Mouse (Mus musculus): Measurements from ENCODE around the gene Twnk. TPM values are rescaled to one million over a fixed set of nuclear protein-coding genes. Genes with fewer than 3 reads are reported as not detected.
"Not testable (repeated sequence)": the region's sequence is repeated elsewhere in the genome, so short reads cannot be mapped to it uniquely, and the experiment has no call there.

Twnk gene
- polyA plus RNA-seq, 1 experiment from 2014 or later: 24.1 TPM

- no peak for ATAC-seq (ENCODE audit: low FRiP score, low read depth)
- Histone ChIP-seq H3K4me2 (replicated peaks) (no peak overlapping the region), H3K9ac (no peak overlapping the region), H3K27ac (no peak overlapping the region; the same call in 1 of the 2 replicates), H3K4me1 (peaks cover 43% of the 10 kb centered on the region), H3K4me3 (no peak overlapping the region), H3K27me3 (no peaks in the 10 kb centered on the region), H3K36me3 (peaks cover 50% of the 10 kb centered on the region), H3K9me3 (no peaks in the 10 kb centered on the region)
- WGBS: 57% methylated on average over 19 of the region's 19 CpGs
Observed at GRCm38 (mm10) chr19:45028746-45029145, 23.3 kb downstream of the Twnk start.

DNA sequence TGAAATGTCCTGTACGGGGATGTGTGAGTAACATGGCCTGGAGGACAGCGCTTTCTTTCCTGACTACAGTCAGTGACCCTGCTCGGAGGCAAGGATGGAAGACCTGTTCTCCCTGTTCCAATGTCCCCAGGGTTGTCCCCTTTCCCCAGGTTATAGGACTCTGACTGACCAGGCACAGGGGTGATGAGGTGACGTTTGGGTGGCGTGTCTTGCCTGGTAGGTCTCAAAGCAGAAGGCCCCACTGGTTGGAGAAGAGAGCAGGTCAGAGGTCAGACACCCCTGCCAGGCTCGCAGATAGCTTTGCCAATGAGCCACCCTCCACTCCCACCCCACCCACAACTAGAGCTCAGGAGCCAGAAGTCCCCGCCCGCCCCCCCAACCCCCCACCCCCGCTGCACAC, 24.1 kb downstream of the Twnk start:
- Histone ChIP-seq H3K4me2 (replicated peaks) (no peak overlapping the region), H3K9ac (no peak overlapping the region), H3K36me3 (peaks cover 44% of the 10 kb centered on the region), H3K27ac (no peak overlapping the region), H3K9me3 (no peaks in the 10 kb centered on the region), H3K4me1 (peaks cover 43% of the 10 kb centered on the region), H3K4me3 (no peak overlapping the region), H3K27me3 (no peaks in the 10 kb centered on the region)
- WGBS: 61% methylated on average over 7 of the region's 9 CpGs
- ATAC-seq (ENCODE audit: low FRiP score, low read depth): no peak

GRCm38 (mm10) chr19:45030111-45030510, 24.6 kb downstream of the Twnk start:
- no peak for ATAC-seq (ENCODE audit: low FRiP score, low read depth)
- WGBS: 42% methylated on average over 8 of the region's 8 CpGs
- no peak overlapping the region for H3K27ac ChIP-seq
- H3K27me3 ChIP-seq: no peaks in the 10 kb centered on the region
- no peaks in the 10 kb centered on the region for H3K9me3 ChIP-seq
- H3K4me3 ChIP-seq: no peak overlapping the region
- peaks cover 38% of the 10 kb centered on the region for H3K36me3 ChIP-seq
- no peak overlapping the region for H3K9ac ChIP-seq
- H3K4me2 ChIP-seq (replicated peaks): no peak overlapping the region
- H3K4me1 ChIP-seq: peaks cover 43% of the 10 kb centered on the region

- H3K27me3 ChIP-seq: peaks cover 3% of the 10 kb centered on the region; the same call in 1 of the 2 replicates
- WGBS: 43% methylated on average over 20 of the region's 20 CpGs
- peak overlapping the region; percentile 57 for H3K4me2 ChIP-seq (replicated peaks)
- no peaks in the 10 kb centered on the region for H3K9me3 ChIP-seq
- no peak overlapping the region for H3K27ac ChIP-seq
- H3K9ac ChIP-seq: no peak overlapping the region
- H3K36me3 ChIP-seq: peaks cover 29% of the 10 kb centered on the region
- peak overlapping the region; percentile 21; the same call in 1 of the 2 replicates for H3K4me3 ChIP-seq
- H3K4me1 ChIP-seq: peaks cover 43% of the 10 kb centered on the region
- ATAC-seq (ENCODE audit: low FRiP score, low read depth): no peak
Observed at GRCm38 (mm10) chr19:45030746-45031693, 25.6 kb downstream of the Twnk start.

DNA sequence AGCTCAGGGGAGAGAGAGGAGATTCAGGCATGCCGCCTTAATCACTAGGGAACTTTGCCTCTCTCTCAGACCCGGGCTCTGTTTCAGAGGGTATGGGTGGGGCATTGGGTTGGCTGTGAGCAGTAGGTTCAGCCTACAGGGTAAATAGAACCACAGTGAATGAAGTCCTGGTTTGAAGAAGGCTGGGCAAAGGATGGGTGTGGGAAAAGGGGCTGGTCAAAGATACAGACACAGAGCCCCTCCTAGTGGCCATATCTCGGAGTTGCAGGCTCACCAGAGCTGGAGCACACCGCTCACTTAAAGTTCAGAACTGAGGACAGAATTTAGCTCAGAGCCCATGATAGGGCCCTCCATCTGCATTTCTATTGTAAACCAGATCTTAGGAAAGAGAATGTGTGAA, 26.3 kb downstream of the Twnk start:
- H3K27ac ChIP-seq: no peak overlapping the region
- H3K9me3 ChIP-seq: no peaks in the 10 kb centered on the region
- no peak overlapping the region for H3K4me3 ChIP-seq
- H3K4me1 ChIP-seq: peaks cover 39% of the 10 kb centered on the region
- H3K9ac ChIP-seq: no peak overlapping the region
- H3K4me2 ChIP-seq (replicated peaks): no peak overlapping the region
- WGBS: 19% methylated on average over 4 of the region's 4 CpGs
- peak; percentile 49 for ATAC-seq (ENCODE audit: low FRiP score, low read depth)
- H3K27me3 ChIP-seq: peaks cover 8% of the 10 kb centered on the region; the same call in 1 of the 2 replicates
- H3K36me3 ChIP-seq: peaks cover 22% of the 10 kb centered on the region

GRCm38 (mm10) chr19:45032570-45033332, 27.3 kb downstream of the Twnk start:
- ATAC-seq (ENCODE audit: low FRiP score, low read depth): no peak
- no peaks in the 10 kb centered on the region for H3K9me3 ChIP-seq
- 57% methylated on average over 17 of the region's 17 CpGs for WGBS
- H3K4me3 ChIP-seq: no peak overlapping the region
- peaks cover 12% of the 10 kb centered on the region for H3K36me3 ChIP-seq
- no peak overlapping the region for H3K4me2 ChIP-seq (replicated peaks)
- H3K9ac ChIP-seq: no peak overlapping the region
- peaks cover 11% of the 10 kb centered on the region; the same call in 1 of the 2 replicates for H3K27me3 ChIP-seq
- H3K4me1 ChIP-seq: peaks cover 31% of the 10 kb centered on the region
- H3K27ac ChIP-seq: no peak overlapping the region

GRCm38 (mm10) chr19:45036867-45037266, 31.4 kb downstream of the Twnk start:
- ATAC-seq (ENCODE audit: low FRiP score, low read depth): no peak
- Histone ChIP-seq H3K27me3 (peaks cover 36% of the 10 kb centered on the region), H3K9ac (no peak overlapping the region), H3K9me3 (no peaks in the 10 kb centered on the region), H3K36me3 (no peaks in the 10 kb centered on the region), H3K4me3 (no peak overlapping the region), H3K4me1 (peaks cover 11% of the 10 kb centered on the region; the same call in 1 of the 2 replicates), H3K27ac (no peak overlapping the region), H3K4me2 (replicated peaks) (no peak overlapping the region)
- WGBS: 27% methylated on average over 16 of the region's 16 CpGs

- not testable (repeated sequence) for H3K9me3 ChIP-seq; ATAC-seq (ENCODE audit: low FRiP score, low read depth); H3K27ac ChIP-seq; H3K4me3 ChIP-seq; H3K4me1 ChIP-seq; H3K9ac ChIP-seq; H3K36me3 ChIP-seq; H3K4me2 ChIP-seq (replicated peaks)
- peaks cover 40% of the 10 kb centered on the region for H3K27me3 ChIP-seq
- 94% methylated on average over 7 of the region's 7 CpGs for WGBS
Observed at GRCm38 (mm10) chr19:45038198-45038597, 32.7 kb downstream of the Twnk start.

- Histone ChIP-seq H3K4me2 (replicated peaks) (no peak overlapping the region), H3K4me3 (no peak overlapping the region), H3K9me3 (no peaks in the 10 kb centered on the region), H3K36me3 (no peaks in the 10 kb centered on the region), H3K27me3 (peaks cover 59% of the 10 kb centered on the region), H3K27ac (no peak overlapping the region), H3K9ac (no peak overlapping the region), H3K4me1 (no peaks in the 10 kb centered on the region)
- WGBS: 52% methylated on average over 13 of the region's 13 CpGs
- ATAC-seq (ENCODE audit: low FRiP score, low read depth): no peak
Observed at GRCm38 (mm10) chr19:45040214-45040613, 34.8 kb downstream of the Twnk start.

GRCm38 (mm10) chr19:45044389-45044927, 39.0 kb downstream of the Twnk start:
- 65% methylated on average over 11 of the region's 11 CpGs for WGBS
- Histone ChIP-seq H3K36me3 (no peaks in the 10 kb centered on the region), H3K27ac (no peak overlapping the region), H3K9me3 (no peaks in the 10 kb centered on the region), H3K9ac (no peak overlapping the region), H3K4me3 (no peak overlapping the region), H3K4me2 (replicated peaks) (no peak overlapping the region), H3K27me3 (peaks cover 58% of the 10 kb centered on the region), H3K4me1 (peaks cover 25% of the 10 kb centered on the region)
- ATAC-seq (ENCODE audit: low FRiP score, low read depth): no peak

GRCm38 (mm10) chr19:45045236-45045635, 39.8 kb downstream of the Twnk start:
- no peak overlapping the region for H3K4me3 ChIP-seq
- no peak for ATAC-seq (ENCODE audit: low FRiP score, low read depth)
- 0 out of 2 replicates have a peak, but pooled peaks cover 3% of the 10 kb centered on the region for H3K36me3 ChIP-seq
- peaks cover 50% of the 10 kb centered on the region for H3K27me3 ChIP-seq
- H3K9me3 ChIP-seq: no peaks in the 10 kb centered on the region
- peaks cover 28% of the 10 kb centered on the region for H3K4me1 ChIP-seq
- 0 out of 2 replicates have a peak overlapping the region, but pooled peaks have one; percentile 8 for H3K9ac ChIP-seq
- H3K27ac ChIP-seq: no peak overlapping the region
- 38% methylated on average over 15 of the region's 15 CpGs for WGBS
- no peak overlapping the region for H3K4me2 ChIP-seq (replicated peaks)

DNA sequence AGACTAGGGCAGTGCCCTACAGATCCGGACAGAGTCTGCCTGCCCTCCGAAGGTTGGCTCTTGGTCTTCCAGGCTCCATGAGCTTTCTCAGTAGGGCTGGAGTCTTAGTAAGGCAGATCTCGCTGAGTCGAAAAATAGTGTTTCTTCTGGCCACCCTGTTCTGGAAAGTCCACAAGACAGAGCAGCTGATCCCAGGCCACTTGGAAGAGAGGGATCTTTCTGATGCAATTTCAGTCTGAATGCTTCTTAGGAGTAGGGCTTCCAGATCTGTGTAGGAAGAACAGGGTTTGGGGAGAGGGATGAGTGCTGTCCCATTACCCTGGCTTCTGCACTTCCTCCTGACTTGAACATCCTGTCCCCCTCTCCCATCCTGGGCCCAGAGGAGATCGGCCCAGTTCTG, 40.2 kb downstream of the Twnk start, which contains the start of gene Pdzd7:
Pdzd7 (minus strand) TSS at position 67 of the 400 bp plus-strand sequence.
- Histone ChIP-seq H3K9ac (peak within 1 kb of the TSS; percentile 72), H3K9me3 (no peaks in the 10 kb centered on the region), H3K27me3 (peaks cover 46% of the 10 kb centered on the region), H3K4me1 (peaks cover 28% of the 10 kb centered on the region), H3K36me3 (peaks cover 7% of the 10 kb centered on the region; the same call in 1 of the 2 replicates), H3K27ac (no peak within 1 kb of the TSS), H3K4me3 (peak within 1 kb of the TSS; percentile 57), H3K4me2 (replicated peaks) (peak within 1 kb of the TSS; percentile 77)
- WGBS: 79% methylated on average over 5 of the region's 5 CpGs
- no peak for ATAC-seq (ENCODE audit: low FRiP score, low read depth)

All from limb, embryonic 13.5 days (tissue).